Mouse (Mus musculus) lung, adult 18-20 months (tissue): ENCODE results near the gene Pomgnt2.
A peak's percentile ranks its signal among the peaks of the same experiment; 100 is the strongest.
"Not testable (repeated sequence)": the region's sequence is repeated elsewhere in the genome, so short reads cannot be mapped to it uniquely, and the experiment has no call there.

ENCODE experiments used
- DNase-seq, 2 experiments: peaks; one replicate each; pipeline ENCODE4 v3.0.0; 2022; ENCODE audit warnings: mixed read lengths in 2 of 2

The Pomgnt2 gene

GRCm38 (mm10) chr9:121997010-121997409 is at the start of gene Pomgnt2:
TSS of gene Pomgnt2 (minus strand) at chr9:121997110.
- no peak for DNase-seq

- DNase-seq = no peak
Observed at GRCm38 (mm10) chr9:122039848-122040247, 42.9 kb upstream of the Pomgnt2 start.

GRCm38 (mm10) chr9:122038631-122039030 is 41.7 kb upstream of the Pomgnt2 start:
- no peak for DNase-seq

- no peak for DNase-seq
Observed at GRCm38 (mm10) chr9:122036496-122037054, 39.7 kb upstream of the Pomgnt2 start.

GRCm38 (mm10) chr9:122035807-122036206 is 38.9 kb upstream of the Pomgnt2 start:
- DNase-seq = no peak

GRCm38 (mm10) chr9:122034949-122035348 is 38.0 kb upstream of the Pomgnt2 start:
- DNase-seq = no peak

- DNase-seq = no peak
Observed at GRCm38 (mm10) chr9:122032071-122032470, 35.2 kb upstream of the Pomgnt2 start.

- DNase-seq = no peak
Observed at GRCm38 (mm10) chr9:122030706-122031105, 33.8 kb upstream of the Pomgnt2 start.

GRCm38 (mm10) chr9:122029765-122030164 is 32.9 kb upstream of the Pomgnt2 start:
- no peak for DNase-seq

- peak; percentile 72 to 85 for DNase-seq
Observed at GRCm38 (mm10) chr9:122027914-122028745, 31.2 kb upstream of the Pomgnt2 start.

- DNase-seq = peak; percentile 66 to 81
Observed at GRCm38 (mm10) chr9:122027081-122027913, 30.4 kb upstream of the Pomgnt2 start.

- no peak for DNase-seq
Observed at GRCm38 (mm10) chr9:122025855-122026590, 29.1 kb upstream of the Pomgnt2 start.

- no peak for DNase-seq
Observed at GRCm38 (mm10) chr9:122024419-122024818, 27.5 kb upstream of the Pomgnt2 start.

GRCm38 (mm10) chr9:122023873-122024272 is 27.0 kb upstream of the Pomgnt2 start:
- peak in 1 of 2 experiments; percentile 37 for DNase-seq

- DNase-seq = peak; percentile 83 to 87
Observed at GRCm38 (mm10) chr9:122022776-122023175, 25.9 kb upstream of the Pomgnt2 start.

GRCm38 (mm10) chr9:122021581-122021980 is 24.7 kb upstream of the Pomgnt2 start:
- no peak for DNase-seq

- not testable (repeated sequence) for DNase-seq
Observed at GRCm38 (mm10) chr9:122021171-122021570, 24.3 kb upstream of the Pomgnt2 start.

GRCm38 (mm10) chr9:122020321-122020720 is 23.4 kb upstream of the Pomgnt2 start:
- DNase-seq = no peak

GRCm38 (mm10) chr9:122018782-122019395 is 22.0 kb upstream of the Pomgnt2 start:
- DNase-seq = peak; percentile 62 to 72

GRCm38 (mm10) chr9:122018079-122018478 is 21.2 kb upstream of the Pomgnt2 start:
- DNase-seq = no peak

GRCm38 (mm10) chr9:122014241-122014667 is 17.3 kb upstream of the Pomgnt2 start:
- DNase-seq = peak; percentile 70 to 78

- DNase-seq = no peak
Observed at GRCm38 (mm10) chr9:122013629-122014028, 16.7 kb upstream of the Pomgnt2 start.
